Mouse (Mus musculus) brain, embryonic 14.5 days (tissue): ENCODE results near the gene Cntnap1.

Experiments used
- CTCF ChIP-seq: fragments of 200-500 bp; IDR thresholded peaks from 2 replicates; pipeline ENCODE4 v1.5.1; 2012; ENCODE audit warnings: inconsistent platforms, mild to moderate bottlenecking, moderate library complexity, borderline replicate concordance; ENCODE audit not compliant: insufficient read depth, insufficient read length; ENCODE audit errors: extremely low read depth
- POLR2A ChIP-seq: fragments of 200-500 bp; IDR thresholded peaks from 2 replicates; pipeline ENCODE4 v1.6.1; 2012; ENCODE audit warnings: mild to moderate bottlenecking, inconsistent platforms, borderline replicate concordance; ENCODE audit not compliant: poor library complexity, insufficient read depth, insufficient read length, severe bottlenecking; ENCODE audit errors: extremely low read depth

GRCm38 (mm10) chr11:101196175-101196574 is 25.9 kb downstream of the Cntnap1 start:
- TF ChIP-seq CTCF (no peak), POLR2A (no peak)
